Mouse (Mus musculus): ENCODE measurements around the gene 6030458C11Rik. TPM values are rescaled to one million over a fixed set of nuclear protein-coding genes. Genes with fewer than 3 reads are reported as not detected.
"Not testable (repeated sequence)": the region's sequence is repeated elsewhere in the genome, so short reads cannot be mapped to it uniquely, and the experiment has no call there.

The 6030458C11Rik gene
- total RNA-seq, 2 experiments from 2014 or later = 26.7 to 31.5 TPM

- no peak for DNase-seq
Measured at GRCm38 (mm10) chr15:12817592-12817991, 6.9 kb downstream of the 6030458C11Rik start.

GRCm38 (mm10) chr15:12812646-12813045 is 11.8 kb downstream of the 6030458C11Rik start:
- no peak for DNase-seq

GRCm38 (mm10) chr15:12809305-12809704 is 15.1 kb downstream of the 6030458C11Rik start:
- no peak for DNase-seq

DNA sequence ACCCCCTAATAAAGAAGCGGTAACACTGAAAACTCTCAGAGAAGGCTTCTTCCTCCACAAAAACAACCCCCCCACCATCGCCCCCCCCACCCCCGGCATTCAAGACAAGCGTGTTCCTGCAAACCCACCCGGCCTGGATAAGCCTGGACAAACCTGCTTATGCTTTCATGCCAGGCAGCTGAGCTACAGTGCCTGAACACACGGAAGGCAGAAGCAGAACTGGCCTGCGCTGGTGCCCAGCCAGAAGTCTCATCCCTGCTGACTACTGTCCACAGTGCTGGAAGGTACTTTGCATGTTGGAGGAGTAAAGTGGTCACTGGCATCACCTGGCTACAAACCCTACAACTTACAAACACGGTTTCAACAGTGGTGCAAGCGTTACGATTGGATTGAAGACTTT is 17.4 kb downstream of the 6030458C11Rik start:
- no peak for DNase-seq

GRCm38 (mm10) chr15:12805071-12805470 is 19.4 kb downstream of the 6030458C11Rik start:
- no peak for DNase-seq

DNA sequence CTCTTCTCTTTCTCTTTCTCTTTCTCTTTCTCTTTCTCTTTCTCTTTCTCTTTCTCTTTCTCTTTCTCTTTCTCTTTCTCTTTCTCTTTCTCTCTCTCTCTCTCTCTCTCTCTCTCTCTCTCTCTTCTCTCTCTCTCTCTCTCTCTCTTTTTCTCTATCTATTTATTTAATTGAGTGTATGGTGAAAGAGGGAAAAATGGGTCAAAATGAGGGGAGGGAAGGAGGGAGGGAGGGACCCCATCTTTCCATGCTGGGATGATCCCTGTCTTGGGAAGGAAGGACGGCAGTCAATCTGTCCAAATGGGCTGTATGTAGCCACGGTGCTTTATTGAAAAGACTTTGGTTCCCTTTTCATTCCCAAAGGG is 23.3 kb downstream of the 6030458C11Rik start:
- DNase-seq = not testable (repeated sequence)

GRCm38 (mm10) chr15:12800405-12801141 is 23.9 kb downstream of the 6030458C11Rik start:
- no peak for DNase-seq

GRCm38 (mm10) chr15:12798043-12798442 is 26.4 kb downstream of the 6030458C11Rik start:
- DNase-seq = no peak

GRCm38 (mm10) chr15:12795909-12796470 is 28.5 kb downstream of the 6030458C11Rik start:
- DNase-seq = no peak

GRCm38 (mm10) chr15:12795457-12795894 is 29.0 kb downstream of the 6030458C11Rik start:
- peak in 1 of 2 experiments; percentile 26 for DNase-seq

GRCm38 (mm10) chr15:12794311-12794710 is 30.1 kb downstream of the 6030458C11Rik start:
- no peak for DNase-seq

DNA sequence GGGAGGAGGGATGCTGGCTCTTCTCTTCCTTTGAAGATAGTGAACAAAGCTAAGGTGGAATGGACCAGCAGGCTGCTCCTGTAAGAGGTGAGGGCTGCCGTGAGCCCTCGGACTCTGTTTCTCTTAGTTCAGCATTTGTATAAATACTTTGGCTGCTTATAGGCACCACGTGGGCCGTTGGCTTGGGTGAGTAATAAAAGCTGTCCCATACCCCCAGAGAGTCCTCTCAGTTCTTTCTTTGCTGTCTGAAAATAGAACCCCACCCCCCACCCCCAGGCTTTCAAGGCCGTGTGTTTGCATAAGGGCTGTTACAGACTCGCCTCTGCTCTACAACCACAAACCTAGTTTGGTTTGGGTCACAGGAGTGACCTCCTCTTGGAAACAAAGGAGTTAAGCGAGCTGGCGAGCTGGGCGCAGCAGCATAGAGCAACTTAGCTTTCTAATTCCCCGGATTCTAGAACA is 35.0 kb downstream of the 6030458C11Rik start:
- no peak for DNase-seq

GRCm38 (mm10) chr15:12788536-12788935 is 35.9 kb downstream of the 6030458C11Rik start:
- DNase-seq = no peak

DNA sequence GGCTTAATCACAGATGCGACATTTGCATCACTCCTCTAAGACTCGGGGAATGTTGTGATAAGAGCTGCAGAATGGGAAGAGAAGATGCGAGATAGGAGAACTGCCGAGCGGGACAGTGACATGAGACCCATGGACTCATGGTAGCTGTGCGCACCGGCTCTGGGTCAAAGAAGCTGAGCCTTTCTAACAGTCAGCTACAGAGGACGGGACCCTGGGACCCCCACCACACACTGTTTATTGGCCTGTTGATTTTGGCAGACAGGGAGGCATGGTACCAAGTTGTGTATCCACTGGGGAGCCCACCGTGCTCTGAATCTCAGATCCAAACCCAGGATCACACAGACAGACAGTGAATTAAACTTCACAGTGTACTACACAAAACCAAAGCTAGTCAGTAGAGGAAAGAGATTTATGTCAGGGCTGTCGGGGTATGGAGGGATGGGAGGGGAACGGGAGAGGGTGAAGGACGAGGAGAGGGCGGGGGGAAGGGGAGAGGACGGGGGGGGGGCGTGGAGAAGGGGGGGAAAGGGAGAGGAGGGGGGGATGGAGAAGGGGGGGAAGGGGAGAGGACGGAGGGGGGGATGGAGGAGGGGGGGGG is 42.6 kb downstream of the 6030458C11Rik start:
- DNase-seq = no peak

DNA sequence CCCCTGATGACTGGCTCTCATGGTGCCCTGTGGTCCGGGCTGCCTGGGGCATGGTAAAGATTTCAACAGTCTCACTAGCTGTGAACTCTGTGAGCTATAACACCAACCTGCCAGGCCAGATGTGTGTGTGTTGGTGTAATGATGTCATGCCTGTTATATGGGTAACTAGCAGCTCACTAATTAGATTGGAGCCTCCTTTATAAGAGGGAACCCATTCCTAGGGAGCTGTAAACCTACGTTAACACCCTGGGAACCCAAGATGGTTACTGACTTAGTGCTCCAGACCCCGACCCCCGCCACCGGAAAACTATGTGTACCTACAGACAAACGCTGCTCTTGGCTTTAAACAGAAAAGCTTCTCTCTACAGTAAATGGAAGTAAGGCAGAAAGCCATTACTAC is 43.2 kb downstream of the 6030458C11Rik start:
- DNase-seq = no peak

DNA sequence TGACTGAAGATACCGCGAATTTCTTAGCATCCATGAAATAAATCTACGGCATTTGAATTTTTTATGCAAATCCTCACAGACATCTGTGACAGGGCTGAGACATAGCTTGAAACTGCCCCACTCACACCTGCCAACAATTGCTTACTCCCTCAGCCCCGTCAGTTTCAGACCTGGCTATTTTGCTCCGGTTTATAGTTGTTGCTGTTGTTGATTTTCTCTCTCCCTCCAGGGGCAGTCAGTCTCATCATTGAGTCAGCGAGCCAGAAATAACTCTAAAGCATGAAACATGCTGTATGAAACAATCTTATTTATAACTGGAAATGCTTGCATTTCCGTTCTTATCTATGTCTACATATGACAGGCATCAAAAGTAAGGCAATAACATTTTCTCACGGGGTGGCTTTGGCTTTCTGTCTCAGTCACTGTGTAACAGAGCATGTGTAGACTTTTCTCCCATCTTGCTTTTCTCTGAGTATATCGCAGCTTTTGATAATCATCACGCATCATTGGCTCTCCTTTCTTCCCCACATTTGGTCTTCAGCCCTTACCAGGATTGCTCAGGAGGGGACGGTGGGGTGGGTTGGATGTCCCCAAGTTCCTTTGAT is 50.2 kb downstream of the 6030458C11Rik start:
- no peak for DNase-seq

GRCm38 (mm10) chr15:12770958-12771357 is 53.5 kb downstream of the 6030458C11Rik start:
- DNase-seq = peak; percentile 46 to 47

DNA sequence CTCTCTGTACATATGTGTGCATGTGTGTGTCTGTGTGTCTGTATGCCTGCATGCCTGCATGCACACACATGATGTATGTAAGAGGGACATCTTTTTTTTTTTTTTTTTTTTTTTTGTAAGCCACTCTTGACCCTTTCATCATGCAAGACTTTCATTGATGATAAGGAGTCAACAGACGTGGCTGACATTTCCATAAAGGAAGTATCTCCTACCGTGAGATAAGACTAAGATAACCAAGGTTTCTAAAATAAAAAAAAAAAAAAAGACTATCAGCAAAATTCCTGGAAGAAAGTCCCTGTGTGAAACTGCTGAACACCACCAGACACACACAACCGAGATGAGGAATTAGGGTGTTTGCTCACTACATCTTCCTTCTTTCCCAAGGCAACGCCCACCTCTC is 57.6 kb downstream of the 6030458C11Rik start:
- DNase-seq = no peak

GRCm38 (mm10) chr15:12763147-12763546 is 61.3 kb downstream of the 6030458C11Rik start:
- no peak for DNase-seq

DNA sequence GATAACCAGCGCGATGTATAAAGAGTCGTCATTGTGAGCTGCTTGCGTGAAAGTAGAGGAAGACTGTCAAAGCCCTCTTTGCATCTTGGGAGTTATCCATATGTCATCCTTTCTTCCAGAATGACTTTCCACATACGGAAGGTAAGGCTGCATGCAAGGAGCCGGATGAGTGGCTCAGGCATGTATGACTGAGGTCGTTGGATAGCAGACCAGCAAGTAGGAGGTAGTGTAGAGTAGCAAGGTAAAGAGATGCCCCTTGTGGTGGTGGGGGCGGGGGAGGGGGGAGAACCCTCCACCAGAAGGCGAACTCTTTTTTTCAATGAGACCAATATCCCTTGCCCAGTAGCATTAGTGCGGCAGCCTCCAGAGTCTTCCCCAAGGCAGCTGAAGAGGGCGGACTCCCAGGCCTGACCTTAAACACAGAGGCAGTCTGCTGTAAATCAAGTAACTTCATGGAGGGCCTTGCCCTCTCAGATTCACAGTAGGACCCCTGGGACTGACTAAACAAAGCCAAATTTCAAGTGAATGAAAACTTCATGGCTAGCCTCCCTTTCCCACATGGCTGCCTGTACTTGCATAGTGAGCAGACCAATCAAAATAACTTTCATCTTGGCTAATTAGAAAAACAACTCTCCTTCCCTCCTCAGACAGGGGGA is 62.1 kb downstream of the 6030458C11Rik start:
- DNase-seq = no peak

DNA sequence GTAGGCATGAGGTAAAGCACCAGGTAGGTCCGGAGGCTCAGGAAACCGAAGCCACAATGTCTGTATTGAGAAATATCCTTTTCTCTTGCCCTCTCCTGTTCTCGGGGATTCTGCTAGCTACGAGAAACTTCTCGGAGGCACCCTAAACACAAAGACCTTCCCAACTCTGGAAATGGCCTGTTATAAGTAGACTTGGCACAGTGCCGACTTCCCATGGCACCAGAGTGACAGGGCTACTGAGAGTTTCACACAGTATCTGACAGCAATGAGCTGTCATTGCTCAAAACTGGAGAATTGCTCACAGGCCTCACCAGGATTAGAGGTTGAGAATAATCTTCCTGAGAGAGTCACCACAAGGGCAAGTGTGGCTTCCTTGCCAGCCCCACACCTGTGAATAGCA is 63.7 kb downstream of the 6030458C11Rik start:
- DNase-seq = no peak

DNA sequence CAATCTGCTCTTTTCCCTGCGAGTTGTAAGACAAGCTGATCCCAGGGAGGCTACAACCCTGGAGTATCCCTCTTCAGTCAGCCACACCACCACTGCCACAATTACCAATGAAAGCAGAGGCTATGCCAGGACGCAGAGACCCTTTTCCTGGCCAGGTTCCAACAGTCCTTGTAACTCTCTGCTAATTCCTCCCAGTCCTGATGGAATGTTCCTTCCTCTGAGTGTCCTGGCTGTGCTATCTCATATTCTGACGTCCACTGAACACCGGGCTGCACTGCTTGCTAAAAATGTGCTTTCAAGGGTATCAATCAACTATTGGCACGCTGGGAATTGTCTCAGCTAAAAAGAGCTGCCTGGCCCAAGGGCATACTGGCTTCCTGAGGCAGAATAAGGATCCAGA is 66.0 kb downstream of the 6030458C11Rik start:
- no peak for DNase-seq
